Mouse (Mus musculus) midbrain, postnatal 0 days (tissue): ENCODE results near the gene Hivep1. TPM values are rescaled to one million over a fixed set of nuclear protein-coding genes. Genes with fewer than 3 reads are reported as not detected.

Experiments
- ATAC-seq: fragments of 200-750 bp; cut with Nextera tagmentation; 2 replicates; pipeline ENCODE4 v1.8.0; 2017; ENCODE audit warnings: moderate number of reproducible peaks, mild to moderate bottlenecking, moderate TSS enrichment, moderate library complexity; ENCODE audit not compliant: low FRiP score
- DNase-seq: peaks from one replicate; pipeline ENCODE4 v3.0.0-alpha.2; 2015; ENCODE audit warnings: low spot score
- H3K27ac ChIP-seq: fragments of 300-500 bp; sonication (generic); 2 replicates; pipeline ENCODE4 v1.5.1; 2014; ENCODE audit warnings: low read depth, mild to moderate bottlenecking, low read length, mixed read lengths
- H3K27me3 ChIP-seq: fragments of 300-500 bp; sonication (generic); 2 replicates; pipeline ENCODE4 v1.6.1; 2014; ENCODE audit warnings: low read length, control low read depth, mixed read lengths; ENCODE audit not compliant: insufficient read depth
- H3K36me3 ChIP-seq: fragments of 300-500 bp; sonication (generic); 2 replicates; pipeline ENCODE4 v1.6.1; 2014; ENCODE audit warnings: low read length, control low read depth, mixed read lengths; ENCODE audit not compliant: insufficient read depth
- H3K4me1 ChIP-seq: fragments of 300-500 bp; sonication (generic); 2 replicates; pipeline ENCODE4 v1.6.1; 2014; ENCODE audit warnings: mild to moderate bottlenecking, control low read depth, antibody characterized with exemption, low read length, mixed read lengths; ENCODE audit not compliant: insufficient read depth
- H3K4me2 ChIP-seq: fragments of 300-500 bp; sonication (generic); 2 replicates; pipeline ENCODE4 v1.6.1; 2014; ENCODE audit warnings: low read depth, mild to moderate bottlenecking, low read length, mixed read lengths; ENCODE audit not compliant: poor library complexity, severe bottlenecking
- H3K4me3 ChIP-seq: fragments of 300-500 bp; sonication (generic); 2 replicates; pipeline ENCODE4 v1.5.1; 2014; ENCODE audit warnings: low read depth, mild to moderate bottlenecking, low read length, moderate library complexity
- H3K9ac ChIP-seq: fragments of 300-500 bp; sonication (generic); replicated peaks from 2 replicates; pipeline ENCODE4 v1.6.1; 2014; ENCODE audit warnings: mild to moderate bottlenecking, low read length, moderate library complexity, mixed read lengths; ENCODE audit not compliant: poor library complexity, severe bottlenecking
- H3K9me3 ChIP-seq: fragments of 300-500 bp; sonication (generic); 2 replicates; pipeline ENCODE4 v1.6.1; 2016; ENCODE audit warnings: low read length, control low read depth
- CTCF ChIP-seq: IDR thresholded peaks from 2 replicates; pipeline ENCODE4 v1.5.1; 2016; ENCODE audit warnings: antibody characterized with exemption, mild to moderate bottlenecking
- WGBS: fragments of 180-500 bp; shearing (Covaris S2); extraction: QIAGEN DNeasy Blood & Tissue Kit; methylation state at CpG from one replicate; pipeline ENCODE4 v1.1.7; 2014; 5-methylcytosine and 5-hydroxymethylcytosine counted together
- polyA plus RNA-seq: library from polyadenylated mRNA; unstranded; fragments of >200 nt; fragmentation: Nextera tagmentation; extraction: Ambion mirVana; gene quantifications from 2 replicates; pipeline ENCODE4 v1.2.1, GENCODE M21; 2015
- total RNA-seq: library from RNA; depleted of rRNA; stranded (reverse); fragments of >200 nt; gene quantifications from 2 replicates; pipeline ENCODE4 v1.2.3, GENCODE M21; 2014

Gene Hivep1
- total and polyA plus RNA-seq, 2 experiments from 2014 or later: 19.5 to 38.0 TPM

DNA sequence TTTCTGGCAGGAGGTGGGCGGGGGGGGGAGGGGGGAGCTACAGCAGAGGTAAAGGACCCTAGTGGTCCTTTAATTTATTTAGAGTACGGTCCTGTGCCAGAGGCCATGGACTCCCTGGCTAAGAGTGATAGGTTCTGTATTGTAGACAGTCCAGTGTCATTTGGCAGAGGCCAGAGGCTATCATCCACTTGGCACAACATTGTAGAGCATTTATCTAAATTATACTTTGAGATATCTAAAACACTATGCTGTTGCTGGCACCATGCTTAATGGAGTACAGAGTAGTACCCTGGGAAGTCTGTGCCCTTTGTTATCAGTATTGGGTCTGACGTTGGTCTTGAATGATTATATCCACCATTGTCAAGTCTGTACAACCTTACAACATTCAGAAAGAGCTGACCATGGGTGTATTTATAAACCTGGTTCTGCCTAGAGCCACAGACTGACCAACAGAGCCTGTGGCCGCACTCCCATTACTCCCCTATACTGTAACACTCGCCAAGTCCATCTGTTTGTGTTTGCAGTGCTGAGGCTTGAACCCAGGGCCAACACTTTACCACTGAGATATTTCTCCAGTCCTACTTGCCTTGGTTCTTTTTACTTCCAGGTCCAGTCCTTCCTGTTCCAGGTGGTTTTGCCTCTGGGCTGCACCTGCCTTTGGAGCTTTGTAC lies 69.4 kb downstream of the Hivep1 start:
- no peaks in the 10 kb centered on the region for H3K36me3 ChIP-seq
- DNase-seq: no peak
- no peak for ATAC-seq
- WGBS: 86% methylated on average over 5 of the region's 5 CpGs
- no peak overlapping the region for H3K27ac ChIP-seq
- H3K4me3 ChIP-seq: no peak overlapping the region
- H3K9ac ChIP-seq: no peak overlapping the region
- H3K9me3 ChIP-seq: no peaks in the 10 kb centered on the region
- H3K27me3 ChIP-seq: no peaks in the 10 kb centered on the region
- H3K4me1 ChIP-seq: no peaks in the 10 kb centered on the region
- TF ChIP-seq CTCF: no peak
- H3K4me2 ChIP-seq: no peak overlapping the region

DNA sequence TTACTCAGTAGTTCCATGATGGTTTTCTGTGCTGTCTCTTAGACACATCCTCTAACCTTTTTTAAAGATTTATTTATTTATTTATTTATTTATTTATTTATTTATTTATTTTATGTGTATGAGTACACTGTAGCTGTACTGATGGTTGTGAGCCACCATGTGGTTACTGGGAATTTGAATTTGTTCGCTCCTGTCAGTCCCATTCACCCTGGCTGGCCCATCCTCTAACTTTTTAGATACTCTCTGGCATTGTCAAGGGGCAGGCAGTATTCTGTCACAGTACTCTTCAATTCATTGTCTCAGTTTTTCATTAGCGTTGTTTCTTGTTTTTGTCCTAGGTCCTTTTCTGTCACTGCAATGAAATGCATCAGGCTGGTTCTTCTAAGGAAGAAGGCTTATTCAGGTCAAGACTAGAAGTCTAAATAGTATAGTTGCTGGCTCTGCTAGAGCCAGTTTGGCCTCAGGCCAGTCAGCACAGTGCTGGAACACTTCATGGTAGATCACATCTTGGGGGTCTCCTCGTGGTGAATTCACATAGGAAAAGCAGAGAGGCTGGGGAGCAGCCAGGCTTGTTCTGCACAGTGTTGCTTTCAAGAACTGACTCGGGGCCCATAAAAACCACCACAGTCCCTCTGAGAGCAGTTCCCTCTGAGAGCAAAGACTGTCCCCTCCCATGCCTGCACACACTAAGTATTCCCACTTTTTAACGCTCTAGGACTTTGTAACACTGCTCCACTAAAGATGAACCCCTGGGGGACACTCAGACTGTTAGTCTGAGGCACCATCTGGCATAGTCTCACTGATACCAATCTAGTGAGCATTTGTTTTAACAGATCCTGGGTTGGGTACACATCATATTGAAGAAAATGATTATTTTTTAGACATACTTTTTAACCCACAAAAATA lies 70.2 kb downstream of the Hivep1 start:
- H3K27me3 ChIP-seq: no peaks in the 10 kb centered on the region
- H3K9me3 ChIP-seq: no peaks in the 10 kb centered on the region
- ATAC-seq (no peak), DNase-seq (peak; percentile 45)
- no peaks in the 10 kb centered on the region for H3K4me1 ChIP-seq
- no peaks in the 10 kb centered on the region for H3K36me3 ChIP-seq
- TF ChIP-seq CTCF: no peak
- no peak overlapping the region for H3K4me2 ChIP-seq
- H3K9ac ChIP-seq: no peak overlapping the region
- 62% methylated on average over 5 of the region's 5 CpGs for WGBS
- 0 out of 2 replicates have a peak overlapping the region, but pooled peaks have one; percentile 32 for H3K27ac ChIP-seq
- no peak overlapping the region for H3K4me3 ChIP-seq

DNA sequence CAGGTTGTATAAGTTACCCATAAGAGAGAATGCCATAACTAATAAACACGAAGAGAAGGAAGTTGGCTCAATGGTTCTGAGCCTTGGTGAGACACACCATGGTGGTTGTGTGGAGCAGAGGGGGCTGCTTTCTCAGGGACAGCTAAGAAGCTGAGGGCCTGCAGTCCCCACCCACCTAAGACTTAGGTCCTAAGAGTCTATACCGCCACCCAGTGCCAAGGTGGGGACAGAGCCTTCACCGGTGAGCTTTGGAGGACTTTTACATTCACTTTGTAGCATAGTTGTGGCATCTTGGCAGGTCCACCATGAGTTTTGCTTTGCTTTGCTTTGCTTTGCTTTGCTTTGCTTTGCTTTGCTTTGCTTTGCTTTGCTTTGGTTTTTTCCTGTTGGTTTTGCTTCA lies 92.8 kb downstream of the Hivep1 start:
- ATAC-seq (no peak), DNase-seq (no peak)
- no peak overlapping the region for H3K4me2 ChIP-seq
- no peak overlapping the region for H3K9ac ChIP-seq
- H3K4me3 ChIP-seq: no peak overlapping the region
- no peaks in the 10 kb centered on the region for H3K36me3 ChIP-seq
- no peaks in the 10 kb centered on the region for H3K9me3 ChIP-seq
- WGBS: 58% methylated on average over 3 of the region's 3 CpGs
- no peak overlapping the region for H3K27ac ChIP-seq
- peak; percentile 33; the same call in 1 of the 2 replicates for TF ChIP-seq CTCF
- no peaks in the 10 kb centered on the region for H3K27me3 ChIP-seq
- H3K4me1 ChIP-seq: peaks cover 9% of the 10 kb centered on the region; the same call in 1 of the 2 replicates

DNA sequence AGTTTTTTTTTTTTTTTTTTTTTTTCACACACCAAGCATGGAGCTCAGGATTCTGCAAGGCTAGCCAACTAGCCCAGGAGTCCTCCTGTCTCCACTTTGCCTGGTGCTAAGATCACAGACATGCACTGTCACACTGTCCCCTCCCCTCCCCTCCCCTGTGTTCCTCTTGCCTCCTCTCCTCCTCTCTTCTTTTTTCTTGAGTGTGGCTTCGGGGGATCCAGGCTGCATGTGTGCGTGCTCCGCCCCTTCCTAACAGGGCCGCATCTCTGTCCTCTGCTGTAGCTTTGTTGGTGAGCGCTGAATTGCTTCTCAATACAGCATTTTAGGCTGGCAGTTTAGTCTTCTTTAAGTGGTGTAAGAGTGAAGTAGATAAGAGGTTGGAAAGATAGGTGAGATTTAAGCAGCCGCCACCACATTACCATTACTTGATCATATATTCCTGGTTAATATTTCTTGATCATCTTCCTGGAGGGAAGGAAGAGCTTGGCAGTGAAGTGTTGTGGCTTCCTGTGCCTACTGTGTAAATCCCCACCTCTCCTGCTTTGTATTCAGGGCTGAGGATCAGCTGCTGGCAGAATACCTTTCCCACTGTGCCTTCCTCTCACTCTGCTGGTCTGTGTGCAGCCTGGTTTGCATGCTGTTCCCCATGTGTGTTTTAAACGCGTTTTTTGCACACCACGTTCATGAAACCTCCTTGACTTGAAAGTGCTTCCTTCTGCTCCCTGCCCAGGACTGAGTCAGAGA lies 97.7 kb downstream of the Hivep1 start:
- DNase-seq (peak; percentile 58), ATAC-seq (peak; percentile 64)
- Histone ChIP-seq H3K9ac (peak overlapping the region; percentile 29), H3K9me3 (no peaks in the 10 kb centered on the region), H3K36me3 (0 out of 2 replicates have a peak, but pooled peaks cover 2% of the 10 kb centered on the region), H3K27ac (peak overlapping the region; percentile 77), H3K4me2 (0 out of 2 replicates have a peak overlapping the region, but pooled peaks have one; percentile 18), H3K4me1 (peaks cover 15% of the 10 kb centered on the region), H3K27me3 (no peaks in the 10 kb centered on the region), H3K4me3 (no peak overlapping the region)
- 13% methylated on average over 9 of the region's 9 CpGs for WGBS
- TF ChIP-seq CTCF: no peak

DNA sequence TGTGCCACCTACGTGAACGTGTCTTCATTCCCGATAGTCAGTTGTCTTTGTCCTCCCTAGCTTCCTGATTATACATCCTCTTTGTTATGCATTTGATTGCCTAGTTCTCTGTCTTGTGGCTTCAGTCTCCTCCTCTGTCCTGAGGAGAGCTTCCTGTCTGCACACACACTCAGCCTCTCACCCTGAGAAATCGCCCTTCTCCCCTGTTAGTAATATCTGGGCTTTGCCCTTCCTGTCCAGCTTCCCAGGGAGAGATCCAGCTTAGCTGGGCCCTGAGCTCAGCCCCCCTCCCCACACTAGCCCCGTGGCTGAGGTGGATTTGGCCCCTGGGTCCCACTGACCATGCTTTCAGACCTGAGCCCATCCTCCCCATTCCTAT lies 98.2 kb downstream of the Hivep1 start:
- 0 out of 2 replicates have a peak overlapping the region, but pooled peaks have one; percentile 18 for H3K4me2 ChIP-seq
- no peak overlapping the region for H3K4me3 ChIP-seq
- ATAC-seq (peak; percentile 38; the same call in 1 of the 2 replicates), DNase-seq (no peak)
- TF ChIP-seq CTCF: no peak
- WGBS: 8% methylated on average over 5 of the region's 5 CpGs
- H3K4me1 ChIP-seq: peaks cover 15% of the 10 kb centered on the region
- peak overlapping the region; percentile 77 for H3K27ac ChIP-seq
- peak overlapping the region; percentile 29 for H3K9ac ChIP-seq
- H3K36me3 ChIP-seq: peaks cover 7% of the 10 kb centered on the region
- no peaks in the 10 kb centered on the region for H3K27me3 ChIP-seq
- no peaks in the 10 kb centered on the region for H3K9me3 ChIP-seq
